Mouse (Mus musculus) A20 (cell line): ENCODE measurements around the gene Man2b1.
"Not testable (repeated sequence)": the region's sequence is repeated elsewhere in the genome, so short reads cannot be mapped to it uniquely, and the experiment has no call there.

Experiments used
- DNase-seq: peaks from one replicate; pipeline ENCODE4 v3.0.0-alpha.2; 2011; ENCODE audit warnings: low read depth, low spot score

The Man2b1 gene

DNA sequence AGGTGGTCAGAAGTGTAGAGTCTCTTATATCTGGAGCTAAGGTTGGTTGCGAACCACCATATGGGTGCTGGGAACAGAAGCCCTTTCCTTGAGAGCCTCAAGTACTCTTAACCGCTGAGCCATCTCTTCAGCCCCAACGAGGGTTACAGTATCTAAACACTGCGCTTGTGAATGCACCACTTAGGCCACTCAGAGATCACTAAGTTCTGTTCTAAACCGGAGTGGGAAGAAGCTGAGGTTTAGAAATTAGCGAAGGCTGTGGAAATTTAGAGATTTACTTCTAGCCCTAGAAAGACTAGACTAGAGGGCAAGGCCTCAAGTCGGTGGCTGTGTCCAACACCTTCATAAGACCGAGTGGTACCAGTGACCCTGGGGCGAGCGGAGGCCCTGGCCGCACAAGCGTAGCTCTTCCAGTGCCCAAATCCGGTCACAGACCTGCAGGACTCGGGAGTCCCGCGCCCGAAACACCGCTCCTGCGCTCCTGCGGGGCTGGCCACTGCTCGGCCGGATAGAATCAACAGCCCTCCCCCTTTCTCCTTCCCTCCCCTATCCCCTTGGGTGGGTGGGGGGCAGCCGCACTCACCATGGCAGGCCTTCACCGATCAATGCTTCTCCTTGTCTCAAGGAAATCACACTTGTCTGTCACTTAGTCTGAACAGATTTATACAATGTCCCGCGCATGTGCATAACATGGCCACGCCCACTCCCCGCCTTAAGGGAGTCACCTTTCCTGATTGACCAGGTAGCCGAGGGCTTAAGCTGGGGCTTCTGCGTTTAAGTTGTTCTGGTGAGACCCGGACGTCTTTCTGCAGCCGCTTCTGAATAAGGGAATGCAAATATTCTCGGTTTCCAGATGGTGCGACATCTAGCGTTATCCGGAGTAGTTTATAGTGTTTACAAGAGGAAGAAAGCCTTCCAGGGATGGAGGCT, 36.2 kb downstream of the Man2b1 start:
- DNase-seq = peak; percentile 77

DNA sequence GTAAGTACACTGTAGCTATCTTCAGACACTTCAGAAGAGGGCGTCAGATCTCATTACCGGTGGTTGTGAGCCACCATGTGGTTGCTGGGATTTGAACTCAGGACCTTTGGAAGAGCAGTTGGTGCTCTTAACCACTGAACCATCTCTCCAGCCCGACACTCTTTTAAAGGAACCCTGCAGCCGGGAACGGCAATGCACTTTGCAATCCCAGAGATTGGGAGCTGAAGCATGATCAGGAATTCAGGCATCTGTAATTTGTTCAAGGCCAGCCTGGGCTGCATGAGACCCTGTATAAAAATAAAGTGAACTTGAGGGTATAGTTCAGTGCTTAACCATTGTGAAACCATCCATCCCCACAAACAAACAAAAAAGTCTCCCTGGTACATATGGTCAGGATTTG, 37.2 kb downstream of the Man2b1 start:
- not testable (repeated sequence) for DNase-seq

DNA sequence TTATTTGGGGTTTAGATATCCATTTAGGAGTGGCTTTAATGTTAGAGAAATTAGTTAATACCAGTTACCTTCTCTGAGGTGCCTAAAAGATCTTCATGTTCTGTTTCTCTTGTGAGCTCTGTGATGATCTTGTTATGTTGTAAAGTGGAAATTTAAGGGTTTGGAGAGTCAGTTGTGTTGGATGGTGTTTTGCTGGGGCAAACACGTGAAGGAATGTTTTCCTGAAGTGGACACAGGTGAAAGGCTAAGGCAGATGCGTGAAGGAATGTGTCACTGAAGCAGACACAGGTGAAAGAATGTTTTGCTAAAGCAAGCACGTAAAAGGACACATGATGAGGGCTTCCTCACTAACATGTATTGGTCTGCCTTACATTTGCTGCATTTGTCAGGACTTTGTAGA, 39.9 kb downstream of the Man2b1 start, which contains the start of gene Zfp791:
Gene Zfp791 (minus strand): TSS at position 101 of the 400 bp plus-strand sequence.
- DNase-seq = no peak

DNA sequence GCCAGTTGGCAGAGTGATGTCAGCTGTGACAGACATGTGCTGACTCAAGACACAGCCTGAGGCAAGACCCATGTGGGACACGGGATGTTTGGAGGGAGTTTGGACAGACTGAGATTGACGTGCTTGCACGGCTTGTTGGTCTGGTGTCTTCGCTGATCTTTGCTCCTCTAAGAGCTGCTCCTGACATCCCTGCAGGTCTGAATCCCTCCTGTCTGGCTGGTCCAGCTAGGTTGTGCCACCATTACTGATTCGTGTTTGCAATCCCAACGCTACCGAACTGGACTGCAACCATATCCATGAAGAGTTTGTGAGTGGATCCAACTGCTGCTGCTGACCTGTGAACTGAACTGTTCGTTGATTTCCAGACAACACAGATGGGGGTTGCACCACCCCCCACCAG, 40.6 kb downstream of the Man2b1 start:
- no peak for DNase-seq

DNA sequence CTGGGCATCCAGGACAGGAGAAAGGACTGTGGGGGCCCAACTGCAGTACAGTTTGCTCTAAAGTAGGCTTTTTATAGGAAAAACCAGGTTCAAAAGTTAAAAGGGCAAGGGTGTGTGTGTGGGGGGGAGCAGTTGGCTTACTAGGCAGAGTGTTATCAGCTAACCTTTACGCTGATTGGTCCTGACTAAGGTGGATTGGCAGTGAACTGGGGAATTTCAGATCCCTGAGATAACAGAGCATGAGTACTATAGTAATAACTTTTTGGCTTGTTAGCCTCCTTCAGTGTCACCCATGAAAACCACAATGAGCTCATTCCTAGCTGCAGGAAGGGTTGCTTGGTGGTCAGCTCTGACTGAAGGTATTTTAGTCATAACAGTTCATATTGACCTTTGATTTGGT, 49.3 kb downstream of the Man2b1 start:
- no peak for DNase-seq

DNA sequence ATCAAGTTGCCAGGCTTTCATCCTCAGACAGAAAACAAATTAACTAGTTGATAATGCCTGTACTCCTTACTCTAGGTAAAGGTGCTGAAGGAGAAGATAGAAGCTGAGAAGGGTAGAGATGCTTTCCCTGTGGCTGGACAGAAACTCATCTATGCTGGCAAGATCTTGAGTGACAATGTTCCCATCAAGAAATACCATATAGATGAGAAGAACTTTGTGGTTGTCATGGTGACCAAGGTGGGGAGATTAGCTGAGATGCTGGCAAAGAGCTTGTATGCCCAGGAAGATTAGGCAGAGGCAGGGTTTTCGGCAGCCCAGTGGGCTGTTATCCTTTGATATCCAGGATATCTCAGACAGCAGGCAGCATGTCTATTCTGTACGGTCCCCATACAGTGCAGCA, 52.6 kb downstream of the Man2b1 start:
- not testable (repeated sequence) for DNase-seq

DNA sequence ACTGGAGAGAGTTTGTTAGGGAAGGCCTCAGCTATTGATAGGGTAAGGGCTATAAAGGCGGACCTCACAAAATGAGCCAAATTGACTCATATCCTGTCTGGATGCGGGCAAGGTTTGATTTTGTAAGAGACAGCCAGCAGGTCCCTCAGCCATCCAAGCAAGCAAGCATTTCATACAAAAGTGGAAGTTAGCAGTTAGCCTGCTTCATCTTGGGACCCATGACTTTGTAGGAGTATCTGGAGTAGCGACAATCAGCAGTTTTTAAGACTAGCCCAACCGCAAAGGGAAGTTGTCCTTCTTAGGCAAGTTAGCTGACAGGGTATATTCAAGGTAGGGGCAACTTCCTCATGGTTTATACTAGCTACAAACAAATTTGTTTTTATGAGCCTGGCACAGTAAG, 59.4 kb downstream of the Man2b1 start:
- no peak for DNase-seq
